Mouse (Mus musculus) limb, embryonic 14.5 days (tissue): ENCODE data around the gene Fgfr2. TPM values are rescaled to one million over a fixed set of nuclear protein-coding genes. Genes with fewer than 3 reads are reported as not detected.

Experiments used
- ATAC-seq: fragments of 200-750 bp; cut with Nextera tagmentation; 2 replicates; pipeline ENCODE4 v1.8.0; 2017; ENCODE audit warnings: low read depth, moderate number of reproducible peaks, moderate TSS enrichment; ENCODE audit not compliant: low FRiP score
- DNase-seq: peaks from one replicate; pipeline ENCODE4 v3.0.0-alpha.2; 2015; ENCODE audit warnings: low spot score
- H3K27ac ChIP-seq: fragments of 300-500 bp; sonication (generic); replicated peaks from 2 replicates; pipeline ENCODE4 v1.5.1; 2014; ENCODE audit warnings: low read depth, mild to moderate bottlenecking, low read length, moderate library complexity, mixed read lengths
- H3K27me3 ChIP-seq: fragments of 300-500 bp; sonication (generic); 2 replicates; pipeline ENCODE4 v1.6.1; 2014; ENCODE audit warnings: low read length, mixed read lengths; ENCODE audit not compliant: control insufficient read depth, insufficient read depth
- H3K36me3 ChIP-seq: fragments of 300-500 bp; sonication (generic); 2 replicates; pipeline ENCODE4 v1.6.1; 2014; ENCODE audit warnings: mild to moderate bottlenecking, low read length, moderate library complexity, mixed read lengths; ENCODE audit not compliant: control insufficient read depth, insufficient read depth
- H3K4me1 ChIP-seq: fragments of 300-500 bp; sonication (generic); 2 replicates; pipeline ENCODE4 v1.6.1; 2014; ENCODE audit warnings: antibody characterized with exemption, low read length, mixed read lengths; ENCODE audit not compliant: control insufficient read depth, insufficient read depth
- H3K4me2 ChIP-seq: fragments of 300-500 bp; sonication (generic); replicated peaks from 2 replicates; pipeline ENCODE4 v1.6.1; 2014; ENCODE audit warnings: low read depth, mild to moderate bottlenecking, low read length, moderate library complexity; ENCODE audit not compliant: severe bottlenecking
- H3K4me3 ChIP-seq: fragments of 300-500 bp; sonication (generic); replicated peaks from 2 replicates; pipeline ENCODE4 v1.5.1; 2014; ENCODE audit warnings: low read length
- H3K9ac ChIP-seq: fragments of 300-500 bp; sonication (generic); 2 replicates; pipeline ENCODE4 v1.6.1; 2014; ENCODE audit warnings: mild to moderate bottlenecking, low read depth, low read length, moderate library complexity; ENCODE audit not compliant: severe bottlenecking
- H3K9me3 ChIP-seq: fragments of 300-500 bp; sonication (generic); 2 replicates; pipeline ENCODE4 v1.6.1; 2016; ENCODE audit warnings: low read length; ENCODE audit not compliant: control insufficient read depth
- POLR2A ChIP-seq: fragments of 200-500 bp; IDR thresholded peaks from 2 replicates; pipeline ENCODE4 v1.8.0; 2012; ENCODE audit warnings: inconsistent platforms, mild to moderate bottlenecking, moderate library complexity, borderline replicate concordance; ENCODE audit not compliant: insufficient read depth, insufficient read length; ENCODE audit errors: extremely low read depth
- WGBS: fragments of 180-500 bp; shearing (Covaris S2); extraction: QIAGEN DNeasy Blood & Tissue Kit; methylation state at CpG from one replicate; pipeline ENCODE4 v1.1.7; 2014; 5-methylcytosine and 5-hydroxymethylcytosine counted together
- polyA plus RNA-seq, 2 experiments: library from polyadenylated mRNA; depleted of rRNA in 1 of 2; stranded (reverse) in 1 of 2; unstranded in 1 of 2; fragments of >200 nt; fragmentation: Nextera tagmentation in 1 of 2; extraction: Ambion mirVana in 1 of 2; gene quantifications; 2 replicates each; pipeline versions ENCODE4 v1.2.1 to v1.2.3; 2012 to 2014

Fgfr2 gene
- polyA plus RNA-seq, 2 experiments: 131 to 133 TPM

GRCm38 (mm10) chr7:131256841-131257240 lies 1866.3 kb downstream of the Fgfr2 start:
- Histone ChIP-seq H3K36me3 (no peaks in the 10 kb centered on the region), H3K9me3 (no peaks in the 10 kb centered on the region), H3K27me3 (no peaks in the 10 kb centered on the region), H3K27ac (no peak overlapping the region), H3K4me2 (no peak overlapping the region), H3K9ac (no peak overlapping the region), H3K4me1 (no peaks in the 10 kb centered on the region), H3K4me3 (no peak overlapping the region)
- ATAC-seq: no peak
- WGBS: 83% methylated on average over 5 of the region's 5 CpGs
- TF ChIP-seq POLR2A: no peak
- DNase-seq: no peak

DNA sequence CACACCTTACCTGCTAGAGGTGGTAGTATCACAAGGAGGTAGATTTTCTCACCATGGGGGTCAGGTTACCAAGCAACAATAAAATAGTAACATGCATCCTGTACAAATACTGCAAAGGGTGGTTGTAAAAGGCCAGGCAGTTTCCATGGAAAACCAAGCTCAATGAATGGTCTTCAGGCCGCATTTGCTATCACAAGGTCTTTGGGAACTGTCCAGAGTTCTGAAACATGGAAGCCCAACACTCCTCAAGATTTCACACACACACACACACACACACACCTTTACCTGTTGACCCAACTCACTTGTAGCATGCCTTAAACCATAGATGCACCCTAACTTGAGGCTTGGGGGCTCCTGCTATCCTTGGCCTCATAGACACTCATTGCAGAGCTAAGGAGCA lies 1878.2 kb downstream of the Fgfr2 start:
- Histone ChIP-seq H3K4me3 (no peak overlapping the region), H3K4me2 (no peak overlapping the region), H3K4me1 (no peaks in the 10 kb centered on the region), H3K36me3 (no peaks in the 10 kb centered on the region), H3K27ac (no peak overlapping the region), H3K27me3 (no peaks in the 10 kb centered on the region), H3K9me3 (no peaks in the 10 kb centered on the region), H3K9ac (no peak overlapping the region)
- DNase-seq (peak; percentile 59), ATAC-seq (no peak)
- whole genome bisulfite sequencing: 15% methylated on average over 1 of the region's 1 CpGs
- no peak for TF ChIP-seq POLR2A

DNA sequence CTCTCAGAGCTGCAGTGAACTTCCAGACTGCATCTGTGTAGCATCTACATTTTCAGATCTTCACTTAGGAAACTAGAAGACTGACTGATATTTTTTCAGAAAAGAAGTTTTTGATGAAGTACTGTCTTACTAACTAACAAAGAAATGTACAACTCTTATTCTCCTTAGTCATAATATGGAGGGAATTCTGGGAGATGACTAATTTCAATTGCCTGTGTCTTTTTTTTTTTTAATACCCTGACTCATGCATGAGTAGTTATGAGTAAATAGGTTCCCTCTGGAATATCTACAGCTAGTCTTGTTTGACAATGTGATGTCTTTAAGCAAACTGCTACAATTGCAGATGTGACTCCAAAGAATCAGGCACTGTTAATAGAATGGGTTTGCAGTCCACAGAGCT lies 1887.1 kb downstream of the Fgfr2 start:
- Histone ChIP-seq H3K4me1 (no peaks in the 10 kb centered on the region), H3K4me3 (no peak overlapping the region), H3K36me3 (no peaks in the 10 kb centered on the region), H3K27ac (no peak overlapping the region), H3K9me3 (no peaks in the 10 kb centered on the region), H3K27me3 (no peaks in the 10 kb centered on the region), H3K9ac (no peak overlapping the region), H3K4me2 (no peak overlapping the region)
- DNase-seq (no peak), ATAC-seq (no peak)
- TF ChIP-seq POLR2A: no peak

DNA sequence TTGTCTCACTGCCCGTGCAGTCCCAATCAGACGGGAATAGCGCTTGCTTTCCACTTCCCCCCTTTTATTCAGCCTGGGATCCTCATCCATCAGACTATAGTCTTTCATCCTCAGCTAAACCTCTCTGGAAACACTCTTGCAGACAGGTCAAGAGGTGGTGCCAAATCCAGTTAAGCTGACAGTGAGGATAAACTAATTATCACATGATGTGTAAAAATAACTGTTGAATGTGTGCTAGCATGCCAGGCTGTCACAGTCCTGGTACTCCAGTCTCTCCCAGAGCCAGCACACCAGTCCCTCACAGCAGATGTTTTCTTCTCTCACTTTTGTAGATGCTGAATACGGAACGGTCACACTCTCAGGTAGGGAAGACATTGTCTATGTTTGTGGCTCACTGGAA lies 1900.1 kb downstream of the Fgfr2 start:
- Histone ChIP-seq H3K9ac (no peak overlapping the region), H3K4me1 (no peaks in the 10 kb centered on the region), H3K27me3 (no peaks in the 10 kb centered on the region), H3K27ac (no peak overlapping the region), H3K4me2 (no peak overlapping the region), H3K9me3 (no peaks in the 10 kb centered on the region), H3K4me3 (no peak overlapping the region), H3K36me3 (no peaks in the 10 kb centered on the region)
- DNase-seq: no peak
- no peak for ATAC-seq
- TF ChIP-seq POLR2A: no peak
- 68% methylated on average over 5 of the region's 5 CpGs for WGBS

DNA sequence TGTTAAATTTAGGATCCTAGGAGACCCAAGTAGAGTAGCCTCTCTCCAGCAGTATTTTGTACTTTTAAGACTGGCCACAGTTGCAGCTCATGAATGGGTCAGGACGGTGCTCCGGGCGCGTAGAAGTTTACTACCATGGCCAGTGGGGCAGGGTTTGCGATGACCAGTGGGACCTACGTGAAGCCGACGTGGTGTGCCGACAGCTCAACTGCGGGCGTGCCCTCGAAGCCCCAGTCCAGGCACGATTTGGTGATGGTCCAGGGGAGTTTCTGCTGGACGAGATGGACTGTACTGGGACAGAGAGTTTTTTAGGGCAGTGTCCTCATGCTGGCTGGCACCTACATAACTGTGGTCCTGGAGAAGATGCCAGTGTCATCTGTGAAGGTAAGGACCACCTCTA lies 1935.2 kb downstream of the Fgfr2 start:
- TF ChIP-seq POLR2A: no peak
- no peak for DNase-seq
- H3K27me3 ChIP-seq: no peaks in the 10 kb centered on the region
- H3K9me3 ChIP-seq: no peaks in the 10 kb centered on the region
- no peaks in the 10 kb centered on the region for H3K4me1 ChIP-seq
- H3K27ac ChIP-seq: no peak overlapping the region
- no peak for ATAC-seq
- no peaks in the 10 kb centered on the region for H3K36me3 ChIP-seq
- H3K4me2 ChIP-seq: no peak overlapping the region
- 96% methylated on average over 14 of the region's 14 CpGs for WGBS
- no peak overlapping the region for H3K4me3 ChIP-seq
- H3K9ac ChIP-seq: no peak overlapping the region

- WGBS: 73% methylated on average over 8 of the region's 8 CpGs
- Histone ChIP-seq H3K36me3 (no peaks in the 10 kb centered on the region), H3K4me1 (no peaks in the 10 kb centered on the region), H3K9me3 (no peaks in the 10 kb centered on the region), H3K9ac (no peak overlapping the region), H3K4me3 (no peak overlapping the region), H3K4me2 (no peak overlapping the region), H3K27me3 (no peaks in the 10 kb centered on the region), H3K27ac (no peak overlapping the region)
- no peak for DNase-seq
- TF ChIP-seq POLR2A: no peak
- no peak for ATAC-seq
Measured at GRCm38 (mm10) chr7:131187047-131187446, 1936.1 kb downstream of the Fgfr2 start.
